Mouse (Mus musculus): ENCODE data around the gene Gm8220. TPM values are rescaled to one million over a fixed set of nuclear protein-coding genes. Genes with fewer than 3 reads are reported as not detected.
"Not testable (repeated sequence)": the region's sequence is repeated elsewhere in the genome, so short reads cannot be mapped to it uniquely, and the experiment has no call there.

Gm8220 gene
- not detected for total RNA-seq (2021)
- long read RNA-seq, experiment 1 = 0 reads
- long read RNA-seq, experiment 2 = 0 reads

GRCm38 (mm10) chr14:44285280-44285679, at the start of gene Gm8220:
Gene Gm8220, plus strand, starts transcription at chr14:44285580.
- intact Hi-C loops (cut with DNase I) = not testable (repeated sequence)

GRCm38 (mm10) chr14:44248039-44248438, 37.3 kb upstream of the Gm8220 start:
- intact Hi-C loops (cut with DNase I) = no loop called here

More at GRCm38 (mm10) chr14:44285280-44285679, at the start of gene Gm8220:
- not testable (repeated sequence) for DNase-seq

GRCm38 (mm10) chr14:44312049-44312448, 26.7 kb downstream of the Gm8220 start:
- DNase-seq; intact Hi-C loops (cut with DNase I): not testable (repeated sequence)

More at GRCm38 (mm10) chr14:44248039-44248438, 37.3 kb upstream of the Gm8220 start:
- no peak for DNase-seq

- intact Hi-C loops (cut with DNase I); DNase-seq: not testable (repeated sequence)
Observed at GRCm38 (mm10) chr14:44338484-44338883, 53.1 kb downstream of the Gm8220 start, which contains the start of gene Gm5930. Gene Gm5930, minus strand, starts transcription at chr14:44338584.

Other genes with a start within 250 kb of the Gm8220 start
- gene Ear2, start 182.9 kb upstream of the Gm8220 start, total RNA-seq (2021) = under 1 TPM; 0.76 to 0.89 TPM
- gene Gm3327, start 161.7 kb upstream of the Gm8220 start, total RNA-seq (2021) = not detected
- not detected for gene Gm8212, start 87.9 kb upstream of the Gm8220 start, total RNA-seq (2021)
- gene 4930503E14Rik, start 72.3 kb upstream of the Gm8220 start, total RNA-seq (2021) = not detected
- not detected for gene Gm5930, start 53.0 kb downstream of the Gm8220 start, total RNA-seq (2021)
- gene Gm8229, start 79.8 kb downstream of the Gm8220 start, total RNA-seq (2021) = not detected
- not detected for gene Gm3371, start 125.1 kb downstream of the Gm8220 start, total RNA-seq (2021)
- not detected for gene Gm8232, start 148.1 kb downstream of the Gm8220 start, total RNA-seq (2021)
- not detected for gene BC061237, start 206.9 kb downstream of the Gm8220 start, total RNA-seq (2021)
- gene Gm17093, start 232.7 kb downstream of the Gm8220 start, total RNA-seq (2021) = not detected

Measured in gastrocnemius, postnatal 36 days (tissue).